Mouse (Mus musculus): ENCODE measurements around the gene Man2b1. TPM values are rescaled to one million over a fixed set of nuclear protein-coding genes. Genes with fewer than 3 reads are reported as not detected.

Gene Man2b1
- total and polyA plus RNA-seq, 3 experiments: 29.1 to 45.6 (median 40.7) TPM

DNA sequence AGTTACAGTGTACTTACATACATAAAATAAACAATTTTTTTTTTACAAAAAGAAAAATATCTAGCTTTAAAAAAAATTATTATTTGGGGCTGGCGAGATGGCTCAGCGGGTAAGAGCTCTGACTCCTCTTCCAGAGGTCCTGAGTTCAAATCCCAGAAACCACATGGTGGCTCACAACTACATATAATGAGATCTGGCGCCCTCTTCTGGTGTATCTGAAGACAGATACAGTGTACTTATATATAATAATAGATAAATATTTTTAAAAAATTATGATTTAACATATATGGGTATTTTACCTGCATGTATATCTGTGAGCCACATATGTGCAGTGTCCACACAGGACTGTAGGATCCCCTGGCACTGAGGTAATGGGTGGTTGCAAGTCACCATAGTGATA, 3.2 kb downstream of the Man2b1 start:
- peaks cover 16% of the 10 kb centered on the region for H3K79me2 ChIP-seq (replicated peaks; ENCODE audit: control insufficient read depth, extremely low read depth, insufficient read depth, poor library complexity, severe bottlenecking)
- H3K4me1 ChIP-seq (ENCODE audit: control insufficient read depth in 1 of 2, insufficient read depth in 2 of 2): peaks cover 7 to 32% of the 10 kb centered on the region in 2 experiments; a peak in 3 of 4 replicates
- no peak overlapping the region for H3K4me3 ChIP-seq (replicated peaks in 1 of 3; ENCODE audit: low read depth in 2 of 3, low read length in 2 of 3, poor library complexity in 1 of 3)
- no peak overlapping the region for H3K4me2 ChIP-seq (ENCODE audit: insufficient read depth, low read depth, poor library complexity, severe bottlenecking)
- dilution Hi-C loops (cut with MboI; ENCODE audit: extremely low pct_ligation_motif_present, extremely low pct_unique_long_range_greater_than_20kb, low sequenced_read_pairs): no loop called here
- in situ Hi-C loops (cut with MboI; ENCODE audit: low pct_ligation_motif_present, low pct_unique_long_range_greater_than_20kb, low sequenced_read_pairs): no loop called here
- H3K9ac ChIP-seq (ENCODE audit: insufficient read depth, low read depth): no peak overlapping the region
- H3K27me3 ChIP-seq (replicated peaks): no peaks in the 10 kb centered on the region
- H3K36me3 ChIP-seq (replicated peaks in 1 of 2; ENCODE audit: control insufficient read depth in 1 of 2, insufficient read depth in 1 of 2, low read length in 1 of 2): peaks cover 41 to 52% of the 10 kb centered on the region in 2 experiments
- TF ChIP-seq EP300 (IDR thresholded peaks at IDR 0.05; ENCODE audit: low read length) (no peak), RAD21 (IDR thresholded peaks at IDR 0.05; ENCODE audit: low read depth, low read length) (peak; percentile 11), MXI1 (IDR thresholded peaks at IDR 0.05; ENCODE audit: low read depth, low read length) (no peak), MEF2A (IDR thresholded peaks at IDR 0.05; ENCODE audit: borderline replicate concordance, low read depth, low read length) (no peak), NELFE (IDR thresholded peaks at IDR 0.05; ENCODE audit: low read depth, low read length) (no peak), MAFK (IDR thresholded peaks at IDR 0.05; ENCODE audit: insufficient replicate concordance, low read length) (no peak), ZMIZ1 (IDR thresholded peaks at IDR 0.05; ENCODE audit: low read depth, low read length) (no peak), ELF1 (IDR thresholded peaks at IDR 0.05; ENCODE audit: low read depth, low read length) (no peak), TBP (conservative IDR thresholded peaks at IDR 0.05; ENCODE audit: low read depth, low read length) (no peak), CTCF (conservative IDR thresholded peaks at IDR 0.05 in 1 of 2, IDR thresholded peaks at IDR 0.05 in 1 of 2; ENCODE audit: low read depth in 2 of 2, low read length in 2 of 2) (peak in 1 of 2 experiments; percentile 45; a peak in 2 of 4 replicates), NRF1 (IDR thresholded peaks at IDR 0.05; ENCODE audit: low read depth, low read length) (no peak), BHLHE40 (IDR thresholded peaks at IDR 0.05; ENCODE audit: low read depth, low read length) (no peak), CHD1 (IDR thresholded peaks at IDR 0.05; ENCODE audit: low read depth, low read length) (no peak), JUN (IDR thresholded peaks at IDR 0.05; ENCODE audit: insufficient read depth, low read depth, low read length) (no peak)
- H3K9me3 ChIP-seq (replicated peaks; ENCODE audit: low read length): no peaks in the 10 kb centered on the region
- no peak overlapping the region for H3K27ac ChIP-seq (ENCODE audit: insufficient read depth, low read depth)
- no peak for DNase-seq (ENCODE audit: extremely low read depth)

DNA sequence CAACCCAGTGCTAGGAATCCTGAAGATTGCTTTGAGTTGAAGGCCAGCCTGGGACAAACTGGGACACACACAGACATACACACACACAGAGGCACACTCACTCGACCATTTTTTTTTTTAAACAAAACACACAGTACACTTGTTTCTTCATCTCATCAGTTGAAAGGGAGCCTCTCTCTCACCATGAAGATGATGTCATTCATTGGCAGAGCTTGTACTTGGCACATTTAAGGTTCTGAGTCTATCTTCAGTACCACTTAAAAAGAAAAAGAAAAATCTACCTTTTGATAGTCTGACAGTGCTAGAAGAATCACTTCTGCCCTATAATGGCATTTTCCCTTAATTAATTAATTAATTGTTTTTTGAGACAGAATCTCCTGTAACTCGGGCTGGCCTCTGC, 5.7 kb downstream of the Man2b1 start:
- Histone ChIP-seq H3K79me2 (replicated peaks; ENCODE audit: control insufficient read depth, extremely low read depth, insufficient read depth, poor library complexity, severe bottlenecking) (peaks cover 4% of the 10 kb centered on the region; the same call in 1 of the 2 replicates), H3K4me1 (ENCODE audit: control insufficient read depth in 1 of 2, insufficient read depth in 2 of 2) (peaks cover 6 to 14% of the 10 kb centered on the region in 2 experiments; a peak in 3 of 4 replicates), H3K27ac (ENCODE audit: insufficient read depth, low read depth) (no peak overlapping the region), H3K36me3 (replicated peaks in 1 of 2; ENCODE audit: control insufficient read depth in 1 of 2, insufficient read depth in 1 of 2, low read length in 1 of 2) (peaks cover 61 to 77% of the 10 kb centered on the region in 2 experiments), H3K4me3 (replicated peaks in 1 of 3; ENCODE audit: low read depth in 2 of 3, low read length in 2 of 3, poor library complexity in 1 of 3) (no peak overlapping the region), H3K9me3 (replicated peaks; ENCODE audit: low read length) (no peaks in the 10 kb centered on the region), H3K27me3 (replicated peaks) (no peaks in the 10 kb centered on the region), H3K4me2 (ENCODE audit: insufficient read depth, low read depth, poor library complexity, severe bottlenecking) (no peak overlapping the region), H3K9ac (ENCODE audit: insufficient read depth, low read depth) (no peak overlapping the region)
- TF ChIP-seq MAFK (IDR thresholded peaks at IDR 0.05; ENCODE audit: insufficient replicate concordance, low read length): no peak
- TF ChIP-seq POLR2A (IDR thresholded peaks at IDR 0.05; ENCODE audit: low read depth, low read length): no peak
- TF ChIP-seq IRF4 (IDR thresholded peaks at IDR 0.05; ENCODE audit: low read depth, low read length): no peak
- TF ChIP-seq GABPA (IDR thresholded peaks at IDR 0.05; ENCODE audit: insufficient replicate concordance, low read depth, low read length): no peak
- no peak for TF ChIP-seq JUND (conservative IDR thresholded peaks at IDR 0.05; ENCODE audit: low read depth, low read length)
- no peak for DNase-seq (ENCODE audit: extremely low read depth)
- in situ Hi-C loops (cut with MboI; ENCODE audit: low pct_ligation_motif_present, low pct_unique_long_range_greater_than_20kb, low sequenced_read_pairs): no loop called here
- dilution Hi-C loops (cut with MboI; ENCODE audit: extremely low pct_ligation_motif_present, extremely low pct_unique_long_range_greater_than_20kb, low sequenced_read_pairs): no loop called here
